Mouse (Mus musculus): ENCODE measurements around the gene Ssrp1.

Ssrp1 gene

GRCm38 (mm10) chr2:85036507-85037046 lies 457 bp upstream of the Ssrp1 start:
- DNase-seq (ENCODE audit: low spot score) = no peak

GRCm38 (mm10) chr2:85038336-85038735 lies 1.3 kb downstream of the Ssrp1 start:
- no peak for DNase-seq (ENCODE audit: low spot score)

- DNase-seq (ENCODE audit: low spot score) = no peak
These were observed 6.6 kb downstream of the Ssrp1 start for GRCm38 (mm10) chr2:85043623-85044022.

- peak; percentile 54 for DNase-seq (ENCODE audit: low spot score)
These were observed 9.2 kb downstream of the Ssrp1 start for GRCm38 (mm10) chr2:85046222-85046621.

- DNase-seq (ENCODE audit: low spot score) = peak; percentile 49
These were observed 10.0 kb downstream of the Ssrp1 start for GRCm38 (mm10) chr2:85047081-85047480.

- DNase-seq (ENCODE audit: low spot score) = peak; percentile 99
These were observed 10.6 kb downstream of the Ssrp1 start, which contains the start of gene Tnks1bp1 for GRCm38 (mm10) chr2:85047596-85048167. Gene Tnks1bp1, plus strand, starts transcription at chr2:85048022.

GRCm38 (mm10) chr2:85048168-85048751 lies 11.2 kb downstream of the Ssrp1 start:
- peak; percentile 71 for DNase-seq (ENCODE audit: low spot score)

- no peak for DNase-seq (ENCODE audit: low spot score)
These were observed 12.2 kb downstream of the Ssrp1 start for GRCm38 (mm10) chr2:85049277-85049676.

- DNase-seq (ENCODE audit: low spot score) = peak; percentile 80
These were observed 13.1 kb downstream of the Ssrp1 start for GRCm38 (mm10) chr2:85050001-85050634.

GRCm38 (mm10) chr2:85050746-85051145 lies 13.7 kb downstream of the Ssrp1 start:
- DNase-seq (ENCODE audit: low spot score) = peak; percentile 54

- DNase-seq (ENCODE audit: low spot score) = no peak
These were observed 16.3 kb downstream of the Ssrp1 start for GRCm38 (mm10) chr2:85053192-85053816.

- DNase-seq (ENCODE audit: low spot score) = no peak
These were observed 19.7 kb downstream of the Ssrp1 start for GRCm38 (mm10) chr2:85056711-85057110.

GRCm38 (mm10) chr2:85059677-85060076 lies 22.6 kb downstream of the Ssrp1 start:
- DNase-seq (ENCODE audit: low spot score) = no peak

- DNase-seq (ENCODE audit: low spot score) = peak; percentile 89
These were observed 23.6 kb downstream of the Ssrp1 start for GRCm38 (mm10) chr2:85060591-85061060.

GRCm38 (mm10) chr2:85061107-85061541 lies 24.1 kb downstream of the Ssrp1 start:
- peak; percentile 32 for DNase-seq (ENCODE audit: low spot score)

GRCm38 (mm10) chr2:85065141-85065875 lies 28.3 kb downstream of the Ssrp1 start:
- DNase-seq (ENCODE audit: low spot score) = no peak

- no peak for DNase-seq (ENCODE audit: low spot score)
These were observed 29.9 kb downstream of the Ssrp1 start for GRCm38 (mm10) chr2:85066937-85067336.

- DNase-seq (ENCODE audit: low spot score) = no peak
These were observed 31.0 kb downstream of the Ssrp1 start for GRCm38 (mm10) chr2:85067903-85068625.

GRCm38 (mm10) chr2:85068626-85069025 lies 31.6 kb downstream of the Ssrp1 start:
- no peak for DNase-seq (ENCODE audit: low spot score)

GRCm38 (mm10) chr2:85070086-85070485 lies 33.1 kb downstream of the Ssrp1 start:
- DNase-seq (ENCODE audit: low spot score) = no peak

- no peak for DNase-seq (ENCODE audit: low spot score)
These were observed 34.9 kb downstream of the Ssrp1 start for GRCm38 (mm10) chr2:85071921-85072320.

Data from lung, postnatal 25 days (tissue).